Mouse (Mus musculus): ENCODE measurements around the gene Tex33. TPM values are rescaled to one million over a fixed set of nuclear protein-coding genes. Genes with fewer than 3 reads are reported as not detected.

Tex33 gene
- polyA plus RNA-seq (2012; rRNA removed): 0.13 TPM in 1 of 2 replicates, not detected in the other

- H3K27ac ChIP-seq (ENCODE audit: insufficient read depth, low read length): no peak within 1 kb of the TSS
- H3K4me1 ChIP-seq (ENCODE audit: control insufficient read depth, insufficient read depth, low read length): peaks cover under 1% of the 10 kb centered on the region; the same call in 1 of the 2 replicates
- WGBS: 91% methylated on average over 8 of the region's 8 CpGs
- DNase-seq: no peak
- H3K27me3 ChIP-seq (ENCODE audit: control insufficient read depth, insufficient read depth, low read length): no peaks in the 10 kb centered on the region
- TF ChIP-seq POLR2A (IDR thresholded peaks at IDR 0.05; ENCODE audit: borderline replicate concordance, insufficient read depth, low read length) (no peak), CTCF (IDR thresholded peaks at IDR 0.05; ENCODE audit: borderline replicate concordance, insufficient read depth, low read depth, low read length) (no peak)
- H3K4me3 ChIP-seq (replicated peaks; ENCODE audit: insufficient read depth, low read depth, low read length): no peak within 1 kb of the TSS
Observed at GRCm38 (mm10) chr15:78395478-78395962, at the start of gene Tex33. TSS of gene Tex33 (minus strand) at chr15:78395912.

- no peak for TF ChIP-seq CTCF (IDR thresholded peaks at IDR 0.05; ENCODE audit: borderline replicate concordance, insufficient read depth, low read depth, low read length)
- TF ChIP-seq POLR2A (IDR thresholded peaks at IDR 0.05; ENCODE audit: borderline replicate concordance, insufficient read depth, low read length): no peak
- Histone ChIP-seq H3K4me1 (ENCODE audit: control insufficient read depth, insufficient read depth, low read length) (peaks cover 10% of the 10 kb centered on the region), H3K27ac (ENCODE audit: insufficient read depth, low read length) (no peak overlapping the region), H3K4me3 (replicated peaks; ENCODE audit: insufficient read depth, low read depth, low read length) (no peak overlapping the region), H3K27me3 (ENCODE audit: control insufficient read depth, insufficient read depth, low read length) (no peaks in the 10 kb centered on the region)
- WGBS: 50% methylated on average over 6 of the region's 6 CpGs
- no peak for DNase-seq
Observed at GRCm38 (mm10) chr15:78443857-78444256, 48.1 kb upstream of the Tex33 start.

GRCm38 (mm10) chr15:78442231-78442630 lies 46.5 kb upstream of the Tex33 start:
- TF ChIP-seq POLR2A (IDR thresholded peaks at IDR 0.05; ENCODE audit: borderline replicate concordance, insufficient read depth, low read length) (no peak), CTCF (IDR thresholded peaks at IDR 0.05; ENCODE audit: borderline replicate concordance, insufficient read depth, low read depth, low read length) (no peak)
- WGBS: 87% methylated on average over 19 of the region's 19 CpGs
- H3K4me3 ChIP-seq (replicated peaks; ENCODE audit: insufficient read depth, low read depth, low read length): no peak overlapping the region
- no peaks in the 10 kb centered on the region for H3K27me3 ChIP-seq (ENCODE audit: control insufficient read depth, insufficient read depth, low read length)
- no peak overlapping the region for H3K27ac ChIP-seq (ENCODE audit: insufficient read depth, low read length)
- H3K4me1 ChIP-seq (ENCODE audit: control insufficient read depth, insufficient read depth, low read length): peaks cover 20% of the 10 kb centered on the region
- no peak for DNase-seq

- H3K4me3 ChIP-seq (replicated peaks; ENCODE audit: insufficient read depth, low read depth, low read length): no peak overlapping the region
- TF ChIP-seq POLR2A (IDR thresholded peaks at IDR 0.05; ENCODE audit: borderline replicate concordance, insufficient read depth, low read length) (no peak), CTCF (IDR thresholded peaks at IDR 0.05; ENCODE audit: borderline replicate concordance, insufficient read depth, low read depth, low read length) (no peak)
- no peak for DNase-seq
- no peaks in the 10 kb centered on the region for H3K27me3 ChIP-seq (ENCODE audit: control insufficient read depth, insufficient read depth, low read length)
- WGBS: 82% methylated on average over 9 of the region's 9 CpGs
- H3K4me1 ChIP-seq (ENCODE audit: control insufficient read depth, insufficient read depth, low read length): peaks cover 34% of the 10 kb centered on the region
- H3K27ac ChIP-seq (ENCODE audit: insufficient read depth, low read length): no peak overlapping the region
Observed at GRCm38 (mm10) chr15:78438973-78439372, 43.3 kb upstream of the Tex33 start.

GRCm38 (mm10) chr15:78438505-78438904 lies 42.8 kb upstream of the Tex33 start:
- no peak overlapping the region for H3K27ac ChIP-seq (ENCODE audit: insufficient read depth, low read length)

GRCm38 (mm10) chr15:78438018-78438394 lies 42.3 kb upstream of the Tex33 start:
- Histone ChIP-seq H3K4me3 (replicated peaks; ENCODE audit: insufficient read depth, low read depth, low read length) (no peak overlapping the region), H3K27ac (ENCODE audit: insufficient read depth, low read length) (no peak overlapping the region), H3K27me3 (ENCODE audit: control insufficient read depth, insufficient read depth, low read length) (no peaks in the 10 kb centered on the region), H3K4me1 (ENCODE audit: control insufficient read depth, insufficient read depth, low read length) (peaks cover 34% of the 10 kb centered on the region)
- DNase-seq: peak in 1 of 2 experiments; percentile 39
- WGBS: 57% methylated on average over 4 of the region's 4 CpGs
- TF ChIP-seq CTCF (IDR thresholded peaks at IDR 0.05; ENCODE audit: borderline replicate concordance, insufficient read depth, low read depth, low read length): no peak
- no peak for TF ChIP-seq POLR2A (IDR thresholded peaks at IDR 0.05; ENCODE audit: borderline replicate concordance, insufficient read depth, low read length)

More at GRCm38 (mm10) chr15:78438505-78438904, 42.8 kb upstream of the Tex33 start:
- H3K27me3 ChIP-seq (ENCODE audit: control insufficient read depth, insufficient read depth, low read length): no peaks in the 10 kb centered on the region
- no peak for TF ChIP-seq POLR2A (IDR thresholded peaks at IDR 0.05; ENCODE audit: borderline replicate concordance, insufficient read depth, low read length)
- TF ChIP-seq CTCF (IDR thresholded peaks at IDR 0.05; ENCODE audit: borderline replicate concordance, insufficient read depth, low read depth, low read length): no peak
- WGBS: 71% methylated on average over 8 of the region's 8 CpGs
- DNase-seq: no peak
- H3K4me3 ChIP-seq (replicated peaks; ENCODE audit: insufficient read depth, low read depth, low read length): no peak overlapping the region
- H3K4me1 ChIP-seq (ENCODE audit: control insufficient read depth, insufficient read depth, low read length): peaks cover 34% of the 10 kb centered on the region

- peak overlapping the region; percentile 54 for H3K4me3 ChIP-seq (replicated peaks; ENCODE audit: insufficient read depth, low read depth, low read length)
- peaks cover 34% of the 10 kb centered on the region for H3K4me1 ChIP-seq (ENCODE audit: control insufficient read depth, insufficient read depth, low read length)
- 27% methylated on average over 23 of the region's 23 CpGs for WGBS
- DNase-seq: peak in 1 of 2 experiments; percentile 54
- no peak for TF ChIP-seq POLR2A (IDR thresholded peaks at IDR 0.05; ENCODE audit: borderline replicate concordance, insufficient read depth, low read length)
- TF ChIP-seq CTCF (IDR thresholded peaks at IDR 0.05; ENCODE audit: borderline replicate concordance, insufficient read depth, low read depth, low read length): no peak
- no peaks in the 10 kb centered on the region for H3K27me3 ChIP-seq (ENCODE audit: control insufficient read depth, insufficient read depth, low read length)
- peak overlapping the region; percentile 70 for H3K27ac ChIP-seq (ENCODE audit: insufficient read depth, low read length)
Observed at GRCm38 (mm10) chr15:78437237-78438017, 41.7 kb upstream of the Tex33 start.

All from cerebellum, adult 2 months (tissue).